Mouse (Mus musculus) E14TG2a.4 (cell line): ENCODE measurements around the gene Cbx1.

ENCODE experiments used
- CTCF ChIP-seq: conservative IDR thresholded peaks from 2 replicates; pipeline ENCODE4 v1.5.1; 2014; ENCODE audit warnings: low read length
- NANOG ChIP-seq: IDR thresholded peaks from 2 replicates; pipeline ENCODE4 v1.6.1; 2014; ENCODE audit warnings: borderline replicate concordance, low read length, mixed read lengths
- POU5F1 ChIP-seq: IDR thresholded peaks from 2 replicates; pipeline ENCODE4 v1.6.1; 2014; ENCODE audit warnings: low read length, borderline replicate concordance

DNA sequence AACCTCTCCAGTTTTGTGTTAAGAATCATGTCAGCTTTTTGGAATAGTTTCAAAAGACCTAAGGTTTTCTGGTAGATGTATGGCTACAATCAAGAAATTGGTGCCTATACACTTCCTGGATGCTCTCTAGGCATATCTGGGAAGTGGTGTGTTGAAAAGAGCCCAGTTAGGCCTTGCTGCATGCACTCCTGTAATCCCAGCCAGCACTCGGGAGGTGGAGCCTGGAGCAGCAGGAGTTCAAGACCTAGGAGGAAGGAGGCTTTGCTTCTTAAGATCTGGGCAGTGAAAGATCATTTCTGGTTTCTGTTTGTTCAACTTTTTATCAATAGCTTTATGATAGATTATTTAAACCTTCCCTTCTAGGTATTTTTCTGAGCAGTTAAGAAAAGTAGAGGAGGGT is 1.8 kb downstream of the Cbx1 start:
- TF ChIP-seq CTCF (no peak), POU5F1 (no peak), NANOG (no peak)
